Mouse (Mus musculus): ENCODE data around the gene Nfkbib. TPM values are rescaled to one million over a fixed set of nuclear protein-coding genes. Genes with fewer than 3 reads are reported as not detected.

The Nfkbib gene
- polyA plus RNA-seq, 1 experiment from 2014 or later: 62.3 TPM

DNA sequence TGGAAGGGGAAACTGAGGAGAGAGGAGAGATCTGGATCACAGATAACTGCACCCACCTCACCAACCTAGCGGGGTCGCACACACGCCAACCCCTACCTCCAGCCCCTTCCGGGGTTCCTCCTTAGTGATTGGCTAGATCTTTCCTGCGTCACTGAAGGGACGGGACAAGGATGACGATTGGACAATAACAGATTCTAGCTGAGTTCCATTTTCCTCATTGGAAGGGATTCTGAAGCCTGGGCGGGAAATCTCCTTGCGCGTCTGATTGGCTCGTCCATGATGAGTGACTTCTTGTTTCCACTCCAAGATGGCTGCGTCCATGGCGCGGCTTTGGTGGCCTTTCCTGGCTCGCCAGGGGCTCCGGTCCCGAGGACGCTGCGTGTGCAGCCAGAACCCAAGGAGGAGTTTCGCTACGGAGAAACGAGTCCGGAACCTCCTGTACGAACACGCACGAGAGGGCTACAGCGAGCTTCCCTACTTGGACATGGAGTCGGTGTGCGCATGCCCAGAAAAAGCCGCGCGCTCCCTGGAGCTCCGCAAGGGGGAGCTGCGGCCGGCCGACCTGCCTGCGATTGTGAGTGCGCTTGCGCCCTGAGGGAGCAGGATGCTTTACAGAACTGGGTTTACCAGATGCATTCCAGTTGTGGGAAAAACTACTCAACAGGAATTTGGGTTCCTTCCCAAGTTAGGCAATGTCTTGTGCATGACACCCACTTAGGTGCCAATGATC lies 25.4 kb downstream of the Nfkbib start, which contains the start of the genes Mrps12 and Sars2:
Gene Mrps12, minus strand, starts transcription at position 112 of the 730 bp plus-strand sequence.
Gene Sars2, plus strand, starts transcription at position 284 of the 730 bp plus-strand sequence.
- Histone ChIP-seq H3K36me3 (peaks cover 62% of the 10 kb centered on the region), H3K27ac (replicated peaks) (peak within 1 kb of the TSS; percentile 93), H3K9me3 (replicated peaks) (no peaks in the 10 kb centered on the region), H3K4me1 (peaks cover 19% of the 10 kb centered on the region), H3K27me3 (ENCODE audit: low read depth, poor library complexity, severe bottlenecking) (no peaks in the 10 kb centered on the region), H3K4me3 (peak within 1 kb of the TSS; percentile 81)
- DNase-seq (ENCODE audit: low spot score): peak; percentile 96
- WGBS: under 1% methylated on average over 39 of the region's 39 CpGs

DNA sequence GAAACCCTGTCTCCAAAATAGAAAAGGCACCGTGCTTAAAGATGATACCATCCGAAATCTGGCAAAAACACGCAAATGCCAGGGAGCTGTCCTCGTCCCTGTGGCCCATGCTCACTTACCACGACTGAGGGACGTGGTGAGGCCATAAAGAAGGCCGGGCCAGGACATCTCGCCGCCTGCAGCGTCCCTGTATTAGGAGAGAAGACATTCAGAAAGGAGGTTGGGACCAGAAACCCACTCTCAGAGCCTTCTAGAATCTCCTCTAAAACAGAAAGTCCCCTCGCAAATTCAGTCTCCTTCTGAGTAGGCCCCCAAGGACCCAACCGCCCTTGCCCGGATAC lies 26.0 kb downstream of the Nfkbib start:
- peak overlapping the region; percentile 93 for H3K27ac ChIP-seq (replicated peaks)
- no peaks in the 10 kb centered on the region for H3K27me3 ChIP-seq (ENCODE audit: low read depth, poor library complexity, severe bottlenecking)
- no peak for DNase-seq (ENCODE audit: low spot score)
- WGBS: 2% methylated on average over 13 of the region's 13 CpGs
- peak overlapping the region; percentile 81 for H3K4me3 ChIP-seq
- peaks cover 62% of the 10 kb centered on the region for H3K36me3 ChIP-seq
- H3K4me1 ChIP-seq: peaks cover 19% of the 10 kb centered on the region
- H3K9me3 ChIP-seq (replicated peaks): no peaks in the 10 kb centered on the region

DNA sequence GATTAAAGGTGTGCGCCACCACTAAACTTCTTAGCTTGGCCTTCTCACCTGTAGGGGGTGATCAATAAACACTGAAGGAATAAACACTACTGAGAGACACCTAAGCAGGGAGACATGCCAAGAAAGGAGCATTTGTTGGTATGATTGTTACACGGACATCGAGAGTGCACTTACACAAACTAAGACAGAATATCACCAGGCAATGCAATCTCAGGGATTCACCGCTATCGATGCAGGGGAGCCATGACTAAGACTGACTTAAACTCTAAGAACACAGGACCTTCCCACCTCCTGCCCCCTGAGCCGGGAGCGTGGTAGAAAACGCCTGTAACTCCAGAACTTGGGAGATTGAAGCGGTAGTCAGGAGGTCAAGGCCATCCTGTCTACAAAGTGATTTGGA lies 26.4 kb downstream of the Nfkbib start:
- Histone ChIP-seq H3K36me3 (peaks cover 62% of the 10 kb centered on the region), H3K4me3 (peak overlapping the region; percentile 81), H3K9me3 (replicated peaks) (no peaks in the 10 kb centered on the region), H3K27ac (replicated peaks) (peak overlapping the region; percentile 93), H3K27me3 (ENCODE audit: low read depth, poor library complexity, severe bottlenecking) (no peaks in the 10 kb centered on the region), H3K4me1 (peaks cover 19% of the 10 kb centered on the region)
- 46% methylated on average over 9 of the region's 9 CpGs for WGBS
- no peak for DNase-seq (ENCODE audit: low spot score)

DNA sequence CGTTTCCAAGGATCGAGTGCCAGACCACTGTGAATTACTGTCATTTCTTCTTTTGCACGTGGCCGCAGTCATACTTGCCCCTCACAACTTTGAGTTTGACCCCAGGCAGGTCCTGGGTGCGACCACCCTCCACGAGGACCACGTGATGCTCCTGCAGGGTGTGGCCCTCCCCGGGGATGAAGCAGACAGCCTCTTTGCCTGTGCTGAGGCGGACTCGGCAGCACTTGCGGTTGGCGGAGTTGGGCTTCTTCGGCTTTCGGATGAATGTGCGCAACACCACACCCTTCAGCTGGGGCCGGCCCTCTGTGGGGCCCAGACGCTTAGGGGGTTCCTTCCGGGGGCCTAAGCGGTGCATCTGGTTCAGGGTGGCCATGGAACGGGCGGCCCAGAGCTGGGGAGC lies 27.5 kb downstream of the Nfkbib start:
- Histone ChIP-seq H3K36me3 (peaks cover 55% of the 10 kb centered on the region), H3K9me3 (replicated peaks) (no peaks in the 10 kb centered on the region), H3K4me3 (peak overlapping the region; percentile 14; the same call in 1 of the 2 replicates), H3K27ac (replicated peaks) (no peak overlapping the region), H3K4me1 (peaks cover 19% of the 10 kb centered on the region), H3K27me3 (ENCODE audit: low read depth, poor library complexity, severe bottlenecking) (no peaks in the 10 kb centered on the region)
- 95% methylated on average over 21 of the region's 21 CpGs for WGBS
- no peak for DNase-seq (ENCODE audit: low spot score)

DNA sequence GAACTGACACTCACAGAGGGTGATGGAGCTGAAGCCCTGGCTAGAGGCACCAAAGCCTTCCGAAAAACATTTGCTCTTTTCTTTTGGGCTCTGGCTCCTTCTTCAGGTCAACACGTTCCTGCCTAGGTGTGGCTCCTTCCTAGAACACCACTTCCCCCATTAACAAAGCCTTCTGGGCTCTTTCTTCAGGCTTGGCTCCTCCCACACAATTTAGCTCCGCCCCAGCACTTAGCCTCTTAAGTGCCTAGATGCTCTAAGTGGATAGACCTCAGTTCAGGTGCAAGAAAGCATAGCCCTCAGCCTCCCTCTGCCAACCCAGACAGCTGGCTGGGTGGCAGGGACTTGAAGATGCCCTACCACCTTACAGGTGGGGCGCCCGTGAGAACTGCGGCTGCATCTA lies 31.6 kb downstream of the Nfkbib start:
- no peak overlapping the region for H3K4me3 ChIP-seq
- no peak for DNase-seq (ENCODE audit: low spot score)
- H3K27me3 ChIP-seq (ENCODE audit: low read depth, poor library complexity, severe bottlenecking): peaks cover 27% of the 10 kb centered on the region
- H3K36me3 ChIP-seq: peaks cover 57% of the 10 kb centered on the region
- H3K27ac ChIP-seq (replicated peaks): no peak overlapping the region
- peaks cover 13% of the 10 kb centered on the region for H3K9me3 ChIP-seq (replicated peaks)
- H3K4me1 ChIP-seq: peaks cover 22% of the 10 kb centered on the region
- 84% methylated on average over 6 of the region's 6 CpGs for WGBS

DNA sequence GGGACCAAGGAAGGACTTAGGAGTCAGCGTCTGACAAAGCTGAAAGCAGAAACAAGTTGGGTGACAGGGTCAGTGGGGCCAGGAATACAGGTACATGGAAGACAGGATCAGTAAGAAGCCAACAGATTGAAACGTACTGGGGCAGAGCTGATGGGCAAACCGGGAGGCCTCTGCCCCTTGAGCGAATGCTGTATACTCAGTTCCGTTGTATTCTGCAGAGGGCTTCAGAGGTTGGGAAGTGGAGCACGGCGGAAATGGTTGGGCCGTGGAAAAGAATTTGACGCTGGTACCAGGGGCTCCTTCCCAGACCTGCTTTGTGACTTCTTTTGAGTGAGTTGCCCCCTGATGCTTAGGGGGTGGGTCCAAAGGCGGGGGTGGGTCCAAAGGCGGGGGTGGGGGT lies 34.1 kb downstream of the Nfkbib start:
- Histone ChIP-seq H3K4me3 (peak overlapping the region; percentile 59), H3K4me1 (peaks cover 19% of the 10 kb centered on the region), H3K9me3 (replicated peaks) (peaks cover 13% of the 10 kb centered on the region), H3K27me3 (ENCODE audit: low read depth, poor library complexity, severe bottlenecking) (peaks cover 27% of the 10 kb centered on the region), H3K27ac (replicated peaks) (peak overlapping the region; percentile 72), H3K36me3 (peaks cover 36% of the 10 kb centered on the region)
- WGBS: 3% methylated on average over 11 of the region's 11 CpGs
- DNase-seq (ENCODE audit: low spot score): no peak

DNA sequence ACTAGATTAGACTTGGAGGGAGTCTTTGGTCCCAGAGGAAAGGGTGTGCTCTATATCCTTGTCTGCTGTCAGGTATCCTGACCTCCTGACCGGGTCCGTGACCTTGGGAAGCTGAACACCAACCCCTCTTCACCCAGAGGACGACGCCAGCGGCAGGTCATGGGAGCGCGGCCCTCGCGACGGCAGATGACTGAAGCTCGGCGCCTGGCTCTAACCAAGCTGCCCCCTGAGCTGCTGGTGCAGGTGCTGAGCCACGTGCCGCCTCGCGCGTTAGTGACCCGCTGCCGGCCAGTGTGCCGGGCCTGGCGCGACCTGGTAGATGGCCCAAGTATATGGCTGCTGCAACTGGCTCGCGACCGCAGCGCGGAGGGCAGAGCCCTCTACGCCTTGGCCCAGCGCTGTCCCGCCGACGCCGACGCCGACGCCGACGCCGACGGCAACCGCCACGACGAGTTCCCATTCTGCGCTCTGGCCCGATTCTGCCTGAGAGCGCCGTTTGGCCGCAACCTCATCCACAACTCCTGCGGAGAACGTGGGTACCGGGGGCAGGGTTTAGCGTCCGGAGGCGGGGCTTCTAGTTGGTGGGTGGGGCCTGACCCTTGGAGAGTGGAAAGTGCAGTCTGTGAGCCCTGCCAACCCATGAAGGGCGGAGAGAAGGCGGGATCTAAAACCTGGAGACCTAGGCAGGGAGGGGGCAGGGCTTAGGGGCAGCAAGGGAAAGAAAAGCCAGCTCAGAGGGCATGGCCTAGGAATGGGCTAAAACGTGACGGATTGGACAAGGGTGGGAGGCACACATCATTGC lies 34.8 kb downstream of the Nfkbib start:
- 3% methylated on average over 58 of the region's 58 CpGs for WGBS
- peak overlapping the region; percentile 72 for H3K27ac ChIP-seq (replicated peaks)
- H3K9me3 ChIP-seq (replicated peaks): peaks cover 13% of the 10 kb centered on the region
- peaks cover 19% of the 10 kb centered on the region for H3K4me1 ChIP-seq
- peak overlapping the region; percentile 59 for H3K4me3 ChIP-seq
- H3K27me3 ChIP-seq (ENCODE audit: low read depth, poor library complexity, severe bottlenecking): peaks cover 27% of the 10 kb centered on the region
- DNase-seq (ENCODE audit: low spot score): peak; percentile 83
- peaks cover 29% of the 10 kb centered on the region for H3K36me3 ChIP-seq

DNA sequence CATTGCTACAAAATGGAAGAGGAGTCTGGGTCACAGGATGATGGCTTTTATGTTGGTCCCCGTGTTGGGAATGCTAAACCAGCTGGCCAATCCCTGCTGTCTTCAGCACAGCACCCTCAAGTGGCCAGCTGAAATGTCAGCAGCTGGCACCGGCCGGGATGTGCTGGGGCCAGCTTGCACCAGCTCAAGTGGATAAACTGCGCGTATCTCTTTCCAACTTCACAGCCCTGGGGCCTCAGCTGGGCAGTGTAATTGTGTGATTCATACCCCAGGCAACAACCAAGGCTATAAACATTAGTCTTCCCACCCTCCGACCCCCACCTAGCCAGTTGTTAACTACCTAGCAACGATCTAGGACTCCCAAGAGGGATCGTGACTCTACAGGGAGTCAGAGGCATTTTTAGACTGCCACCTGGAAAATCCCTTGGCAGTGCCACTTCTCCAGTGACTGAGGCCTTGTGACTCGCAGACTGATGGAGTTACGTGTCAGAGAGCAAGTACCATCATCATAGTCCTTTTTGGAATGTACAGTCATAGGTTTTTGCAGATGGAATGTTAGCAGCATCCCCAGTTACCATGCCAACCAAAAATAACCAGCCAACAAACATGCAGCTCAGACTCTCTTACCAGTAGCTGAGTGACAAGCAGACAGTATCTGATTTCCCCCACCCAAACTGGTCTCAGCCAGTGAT lies 39.5 kb downstream of the Nfkbib start:
- H3K4me1 ChIP-seq: peaks cover 10% of the 10 kb centered on the region
- WGBS: 63% methylated on average over 10 of the region's 10 CpGs

DNA sequence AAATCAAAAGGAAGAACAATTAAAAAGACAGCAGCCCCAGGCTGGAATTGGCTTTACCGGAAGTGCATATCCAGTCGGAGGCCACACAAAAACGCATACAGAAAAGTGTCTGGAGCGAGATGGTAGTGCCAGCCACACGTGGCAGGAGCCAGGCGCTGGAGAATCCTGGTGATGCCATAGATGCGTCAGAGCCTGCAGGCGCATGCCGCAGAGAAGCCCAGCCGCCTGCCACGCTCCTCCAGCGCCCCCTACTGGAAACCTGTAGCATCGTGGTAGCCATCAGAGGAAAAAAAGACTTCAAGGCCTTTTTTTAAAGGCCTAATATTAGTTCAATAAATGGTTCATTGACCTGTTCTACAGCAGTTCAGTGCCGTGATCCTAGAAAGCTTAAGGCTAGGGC lies 40.7 kb downstream of the Nfkbib start:
- no peak overlapping the region for H3K27ac ChIP-seq (replicated peaks)
- H3K4me1 ChIP-seq: peaks cover 3% of the 10 kb centered on the region; the same call in 1 of the 2 replicates
- peaks cover 9% of the 10 kb centered on the region for H3K27me3 ChIP-seq (ENCODE audit: low read depth, poor library complexity, severe bottlenecking)
- peaks cover 7% of the 10 kb centered on the region; the same call in 1 of the 2 replicates for H3K36me3 ChIP-seq
- peaks cover 13% of the 10 kb centered on the region for H3K9me3 ChIP-seq (replicated peaks)
- no peak overlapping the region for H3K4me3 ChIP-seq
- DNase-seq (ENCODE audit: low spot score): peak; percentile 82
- 11% methylated on average over 14 of the region's 14 CpGs for WGBS

More for the DNA sequence above, 39.5 kb downstream of the Nfkbib start:
- Histone ChIP-seq H3K27me3 (ENCODE audit: low read depth, poor library complexity, severe bottlenecking) (peaks cover 20% of the 10 kb centered on the region), H3K36me3 (peaks cover 9% of the 10 kb centered on the region; the same call in 1 of the 2 replicates), H3K27ac (replicated peaks) (no peak overlapping the region), H3K4me3 (no peak overlapping the region), H3K9me3 (replicated peaks) (peaks cover 17% of the 10 kb centered on the region)
- DNase-seq (ENCODE audit: low spot score): peak; percentile 24

DNA sequence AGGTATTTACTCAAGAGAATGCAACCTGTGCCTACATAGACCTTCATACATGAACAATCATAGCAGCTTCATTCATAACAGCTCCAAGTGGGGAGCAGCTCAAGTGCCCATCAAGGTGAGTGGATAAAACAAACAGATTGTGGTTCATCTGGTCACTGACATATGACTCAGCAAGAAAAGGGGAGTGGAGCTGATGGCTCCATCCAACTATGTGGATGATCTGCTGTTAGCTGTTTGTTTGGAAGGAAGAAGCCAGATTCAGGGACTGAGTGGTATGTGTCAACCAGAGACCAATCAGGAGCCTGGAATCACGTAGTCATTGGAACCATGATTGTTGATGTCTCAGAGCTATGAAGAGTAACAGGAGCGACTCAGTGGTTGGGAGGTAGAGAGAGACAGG lies 42.7 kb downstream of the Nfkbib start:
- H3K27ac ChIP-seq (replicated peaks): no peak overlapping the region
- no peak overlapping the region for H3K4me3 ChIP-seq
- H3K4me1 ChIP-seq: peaks cover 3% of the 10 kb centered on the region; the same call in 1 of the 2 replicates
- WGBS: 92% methylated on average over 2 of the region's 2 CpGs
- peaks cover 4% of the 10 kb centered on the region; the same call in 1 of the 2 replicates for H3K9me3 ChIP-seq (replicated peaks)
- no peak for DNase-seq (ENCODE audit: low spot score)
- no peaks in the 10 kb centered on the region for H3K36me3 ChIP-seq
- no peaks in the 10 kb centered on the region for H3K27me3 ChIP-seq (ENCODE audit: low read depth, poor library complexity, severe bottlenecking)

DNA sequence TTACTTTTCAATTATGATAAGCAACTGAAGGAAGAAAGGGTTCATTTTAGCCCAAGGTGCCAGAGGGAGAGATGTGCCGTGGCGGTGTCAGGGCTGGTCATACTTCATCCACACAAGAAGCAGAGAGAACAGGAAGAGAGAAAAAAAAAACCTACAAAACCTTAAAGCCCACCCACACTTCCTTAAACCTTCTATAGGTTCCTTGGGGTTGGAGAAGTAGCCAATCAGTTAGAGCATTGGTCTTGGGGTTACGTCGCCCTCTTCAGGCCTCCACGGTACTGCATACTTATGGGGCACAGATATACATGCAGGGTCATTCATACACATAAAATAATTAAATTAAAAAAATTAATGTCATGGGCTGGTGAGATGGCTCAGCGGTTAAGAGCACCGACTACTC lies 45.2 kb downstream of the Nfkbib start:
- whole genome bisulfite sequencing: 95% methylated on average over 7 of the region's 7 CpGs

DNA sequence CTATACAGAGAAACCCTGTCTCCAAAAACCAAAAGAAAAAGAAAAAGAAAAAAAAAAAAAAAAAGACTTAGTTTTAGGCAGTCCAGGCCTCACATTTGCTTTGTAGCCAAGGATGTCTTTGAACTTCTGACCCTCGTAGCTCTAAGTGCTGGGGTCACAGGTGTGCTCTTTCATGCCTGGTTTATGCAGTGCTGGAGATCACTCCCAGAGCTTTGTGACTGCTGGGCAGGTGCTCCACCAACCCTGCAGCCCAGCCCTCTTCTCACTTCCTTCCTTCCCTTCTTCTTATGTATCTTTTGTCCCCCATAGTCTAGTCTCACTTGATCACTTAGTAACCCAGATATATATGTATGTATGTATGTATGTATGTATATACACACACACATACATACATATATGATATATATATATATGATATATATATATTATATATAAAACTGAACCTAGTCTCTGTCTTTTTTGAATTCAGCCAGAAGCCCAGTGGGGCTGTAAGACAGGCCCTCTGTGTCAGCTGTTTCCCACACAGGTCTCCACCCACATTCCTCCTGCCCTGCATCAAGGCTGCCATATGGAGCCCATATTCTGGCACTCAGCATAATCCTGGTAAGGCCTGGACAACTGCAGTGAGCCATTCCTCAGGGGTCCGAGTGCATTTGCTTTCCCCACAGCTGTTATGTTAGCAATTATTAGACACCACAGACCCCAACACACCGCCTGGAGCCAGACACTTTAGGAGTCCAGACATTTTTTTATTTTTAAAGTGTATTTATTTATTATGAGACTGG lies 46.4 kb downstream of the Nfkbib start:
- H3K36me3 ChIP-seq: no peaks in the 10 kb centered on the region
- H3K27ac ChIP-seq (replicated peaks): no peak overlapping the region
- H3K4me3 ChIP-seq: no peak overlapping the region
- H3K4me1 ChIP-seq: peaks cover 13% of the 10 kb centered on the region
- peak; percentile 20 for DNase-seq (ENCODE audit: low spot score)
- no peaks in the 10 kb centered on the region for H3K27me3 ChIP-seq (ENCODE audit: low read depth, poor library complexity, severe bottlenecking)
- WGBS: 74% methylated on average over 3 of the region's 3 CpGs
- H3K9me3 ChIP-seq (replicated peaks): peaks cover 4% of the 10 kb centered on the region; the same call in 1 of the 2 replicates

More for the DNA sequence above, 45.2 kb downstream of the Nfkbib start:
- peaks cover 4% of the 10 kb centered on the region; the same call in 1 of the 2 replicates for H3K9me3 ChIP-seq (replicated peaks)
- no peak overlapping the region for H3K27ac ChIP-seq (replicated peaks)
- no peaks in the 10 kb centered on the region for H3K27me3 ChIP-seq (ENCODE audit: low read depth, poor library complexity, severe bottlenecking)
- DNase-seq (ENCODE audit: low spot score): no peak
- no peaks in the 10 kb centered on the region for H3K36me3 ChIP-seq
- peaks cover 5% of the 10 kb centered on the region for H3K4me1 ChIP-seq
- H3K4me3 ChIP-seq: no peak overlapping the region

Data from midbrain, embryonic 10.5 days (tissue).